Mouse (Mus musculus): ENCODE measurements around the gene Gucy2d. TPM values are rescaled to one million over a fixed set of nuclear protein-coding genes. Genes with fewer than 3 reads are reported as not detected.
A peak's percentile ranks its signal among the peaks of the same experiment; 100 is the strongest.

Gene Gucy2d
- not detected in 3 replicates for total RNA-seq (2017)

- ATAC-seq (replicated peaks; ENCODE audit: insufficient number of reproducible peaks, low FRiP score, low TSS enrichment, poor library complexity, severe bottlenecking): no peak
These were observed at the start of gene Gucy2d for GRCm38 (mm10) chr7:98439956-98440466. Gene Gucy2d, plus strand, starts transcription at chr7:98440416.

GRCm38 (mm10) chr7:98390486-98390885 lies 49.7 kb upstream of the Gucy2d start:
- ATAC-seq (replicated peaks; ENCODE audit: insufficient number of reproducible peaks, low FRiP score, low TSS enrichment, poor library complexity, severe bottlenecking): no peak

- ATAC-seq (replicated peaks; ENCODE audit: insufficient number of reproducible peaks, low FRiP score, low TSS enrichment, poor library complexity, severe bottlenecking): no peak
These were observed 48.8 kb upstream of the Gucy2d start for GRCm38 (mm10) chr7:98391351-98391936.

GRCm38 (mm10) chr7:98392466-98393201 lies 47.6 kb upstream of the Gucy2d start:
- ATAC-seq (replicated peaks; ENCODE audit: insufficient number of reproducible peaks, low FRiP score, low TSS enrichment, poor library complexity, severe bottlenecking): no peak

GRCm38 (mm10) chr7:98402582-98403574 lies 37.3 kb upstream of the Gucy2d start:
- ATAC-seq (replicated peaks; ENCODE audit: insufficient number of reproducible peaks, low FRiP score, low TSS enrichment, poor library complexity, severe bottlenecking): no peak

GRCm38 (mm10) chr7:98403996-98404395 lies 36.2 kb upstream of the Gucy2d start:
- no peak for ATAC-seq (replicated peaks; ENCODE audit: insufficient number of reproducible peaks, low FRiP score, low TSS enrichment, poor library complexity, severe bottlenecking)

GRCm38 (mm10) chr7:98407615-98408014 lies 32.6 kb upstream of the Gucy2d start:
- no peak for ATAC-seq (replicated peaks; ENCODE audit: insufficient number of reproducible peaks, low FRiP score, low TSS enrichment, poor library complexity, severe bottlenecking)

GRCm38 (mm10) chr7:98413115-98413514 lies 27.1 kb upstream of the Gucy2d start:
- ATAC-seq (replicated peaks; ENCODE audit: insufficient number of reproducible peaks, low FRiP score, low TSS enrichment, poor library complexity, severe bottlenecking): no peak

GRCm38 (mm10) chr7:98415550-98415949 lies 24.7 kb upstream of the Gucy2d start:
- peak; percentile 93 for ATAC-seq (replicated peaks; ENCODE audit: insufficient number of reproducible peaks, low FRiP score, low TSS enrichment, poor library complexity, severe bottlenecking)

GRCm38 (mm10) chr7:98416020-98416419 lies 24.2 kb upstream of the Gucy2d start:
- ATAC-seq (replicated peaks; ENCODE audit: insufficient number of reproducible peaks, low FRiP score, low TSS enrichment, poor library complexity, severe bottlenecking): no peak

- no peak for ATAC-seq (replicated peaks; ENCODE audit: insufficient number of reproducible peaks, low FRiP score, low TSS enrichment, poor library complexity, severe bottlenecking)
These were observed 22.0 kb upstream of the Gucy2d start for GRCm38 (mm10) chr7:98418031-98418805.

- ATAC-seq (replicated peaks; ENCODE audit: insufficient number of reproducible peaks, low FRiP score, low TSS enrichment, poor library complexity, severe bottlenecking): no peak
These were observed 20.9 kb upstream of the Gucy2d start for GRCm38 (mm10) chr7:98419366-98419765.

GRCm38 (mm10) chr7:98423546-98423945 lies 16.7 kb upstream of the Gucy2d start:
- no peak for ATAC-seq (replicated peaks; ENCODE audit: insufficient number of reproducible peaks, low FRiP score, low TSS enrichment, poor library complexity, severe bottlenecking)

- ATAC-seq (replicated peaks; ENCODE audit: insufficient number of reproducible peaks, low FRiP score, low TSS enrichment, poor library complexity, severe bottlenecking): no peak
These were observed 15.8 kb upstream of the Gucy2d start for GRCm38 (mm10) chr7:98424396-98424795.

- no peak for ATAC-seq (replicated peaks; ENCODE audit: insufficient number of reproducible peaks, low FRiP score, low TSS enrichment, poor library complexity, severe bottlenecking)
These were observed 14.7 kb upstream of the Gucy2d start for GRCm38 (mm10) chr7:98425551-98425950.

GRCm38 (mm10) chr7:98426641-98427040 lies 13.6 kb upstream of the Gucy2d start:
- no peak for ATAC-seq (replicated peaks; ENCODE audit: insufficient number of reproducible peaks, low FRiP score, low TSS enrichment, poor library complexity, severe bottlenecking)

GRCm38 (mm10) chr7:98427115-98427835 lies 12.9 kb upstream of the Gucy2d start:
- peak; percentile 90 for ATAC-seq (replicated peaks; ENCODE audit: insufficient number of reproducible peaks, low FRiP score, low TSS enrichment, poor library complexity, severe bottlenecking)

- ATAC-seq (replicated peaks; ENCODE audit: insufficient number of reproducible peaks, low FRiP score, low TSS enrichment, poor library complexity, severe bottlenecking): no peak
These were observed 10.6 kb upstream of the Gucy2d start for GRCm38 (mm10) chr7:98429579-98429978.

Data from monocyte, adult 5-6 weeks (primary cell).